Mouse (Mus musculus): ENCODE results near the gene Cyp11a1. TPM values are rescaled to one million over a fixed set of nuclear protein-coding genes. Genes with fewer than 3 reads are reported as not detected.

Cyp11a1 gene
- polyA plus RNA-seq, 1 experiment from 2014 or later, result 0.13 TPM

- WGBS, result 58% methylated on average over 7 of the region's 7 CpGs
- no peaks in the 10 kb centered on the region for H3K4me1 ChIP-seq (ENCODE audit: insufficient read depth)
- H3K36me3 ChIP-seq (ENCODE audit: insufficient read depth), result no peaks in the 10 kb centered on the region
- no peak overlapping the region for H3K4me2 ChIP-seq
- ATAC-seq (ENCODE audit: insufficient read depth) (no peak), DNase-seq (no peak)
- H3K9me3 ChIP-seq (ENCODE audit: low read depth, low read length), result no peaks in the 10 kb centered on the region
- H3K4me3 ChIP-seq (ENCODE audit: low read depth, low read length), result no peak overlapping the region
- H3K27me3 ChIP-seq (ENCODE audit: insufficient read depth, low read length), result no peaks in the 10 kb centered on the region
- H3K9ac ChIP-seq, result no peak overlapping the region
- no peak for TF ChIP-seq CTCF (IDR thresholded peaks at IDR 0.05; ENCODE audit: low read depth)
- H3K27ac ChIP-seq (ENCODE audit: low read depth), result no peak overlapping the region
Measured at GRCm38 (mm10) chr9:57986293-57986692, 19.9 kb upstream of the Cyp11a1 start.

GRCm38 (mm10) chr9:57988098-57988497 is 18.1 kb upstream of the Cyp11a1 start:
- Histone ChIP-seq H3K36me3 (ENCODE audit: insufficient read depth) (no peaks in the 10 kb centered on the region), H3K27ac (ENCODE audit: low read depth) (no peak overlapping the region), H3K9me3 (ENCODE audit: low read depth, low read length) (no peaks in the 10 kb centered on the region), H3K4me3 (ENCODE audit: low read depth, low read length) (no peak overlapping the region), H3K4me1 (ENCODE audit: insufficient read depth) (no peaks in the 10 kb centered on the region), H3K4me2 (no peak overlapping the region), H3K27me3 (ENCODE audit: insufficient read depth, low read length) (no peaks in the 10 kb centered on the region), H3K9ac (no peak overlapping the region)
- no peak for ATAC-seq (ENCODE audit: insufficient read depth)
- no peak for TF ChIP-seq CTCF (IDR thresholded peaks at IDR 0.05; ENCODE audit: low read depth)
- no peak for DNase-seq
- WGBS, result 76% methylated on average over 2 of the region's 2 CpGs

- Histone ChIP-seq H3K4me1 (ENCODE audit: insufficient read depth) (no peaks in the 10 kb centered on the region), H3K4me2 (no peak overlapping the region), H3K36me3 (ENCODE audit: insufficient read depth) (no peaks in the 10 kb centered on the region), H3K27me3 (ENCODE audit: insufficient read depth, low read length) (no peaks in the 10 kb centered on the region), H3K9ac (no peak overlapping the region), H3K9me3 (ENCODE audit: low read depth, low read length) (no peaks in the 10 kb centered on the region), H3K27ac (ENCODE audit: low read depth) (no peak overlapping the region), H3K4me3 (ENCODE audit: low read depth, low read length) (no peak overlapping the region)
- DNase-seq (no peak), ATAC-seq (ENCODE audit: insufficient read depth) (no peak)
- 83% methylated on average over 6 of the region's 6 CpGs for WGBS
- no peak for TF ChIP-seq CTCF (IDR thresholded peaks at IDR 0.05; ENCODE audit: low read depth)
Measured at GRCm38 (mm10) chr9:57989309-57989708, 16.9 kb upstream of the Cyp11a1 start.

- Histone ChIP-seq H3K9me3 (ENCODE audit: low read depth, low read length) (no peaks in the 10 kb centered on the region), H3K4me2 (no peak overlapping the region), H3K36me3 (ENCODE audit: insufficient read depth) (no peaks in the 10 kb centered on the region), H3K4me3 (ENCODE audit: low read depth, low read length) (no peak overlapping the region), H3K27me3 (ENCODE audit: insufficient read depth, low read length) (no peaks in the 10 kb centered on the region), H3K4me1 (ENCODE audit: insufficient read depth) (no peaks in the 10 kb centered on the region), H3K9ac (no peak overlapping the region), H3K27ac (ENCODE audit: low read depth) (no peak overlapping the region)
- WGBS, result 31% methylated on average over 10 of the region's 10 CpGs
- peak; percentile 70 for DNase-seq
- TF ChIP-seq CTCF (IDR thresholded peaks at IDR 0.05; ENCODE audit: low read depth), result peak; percentile 74
- no peak for ATAC-seq (ENCODE audit: insufficient read depth)
Measured at GRCm38 (mm10) chr9:57990438-57991110, 15.6 kb upstream of the Cyp11a1 start.

- 67% methylated on average over 3 of the region's 3 CpGs for WGBS
- TF ChIP-seq CTCF (IDR thresholded peaks at IDR 0.05; ENCODE audit: low read depth), result no peak
- DNase-seq (no peak), ATAC-seq (ENCODE audit: insufficient read depth) (no peak)
- H3K27me3 ChIP-seq (ENCODE audit: insufficient read depth, low read length), result 0 out of 2 replicates have a peak, but pooled peaks cover 5% of the 10 kb centered on the region
- no peak overlapping the region for H3K9ac ChIP-seq
- H3K4me2 ChIP-seq, result no peak overlapping the region
- H3K9me3 ChIP-seq (ENCODE audit: low read depth, low read length), result no peaks in the 10 kb centered on the region
- no peak overlapping the region for H3K4me3 ChIP-seq (ENCODE audit: low read depth, low read length)
- no peak overlapping the region for H3K27ac ChIP-seq (ENCODE audit: low read depth)
- H3K4me1 ChIP-seq (ENCODE audit: insufficient read depth), result no peaks in the 10 kb centered on the region
- no peaks in the 10 kb centered on the region for H3K36me3 ChIP-seq (ENCODE audit: insufficient read depth)
Measured at GRCm38 (mm10) chr9:57992060-57992459, 14.2 kb upstream of the Cyp11a1 start.

- DNase-seq, result no peak
- H3K9me3 ChIP-seq (ENCODE audit: low read depth, low read length), result no peaks in the 10 kb centered on the region
- H3K4me1 ChIP-seq (ENCODE audit: insufficient read depth), result no peaks in the 10 kb centered on the region
- H3K36me3 ChIP-seq (ENCODE audit: insufficient read depth), result no peaks in the 10 kb centered on the region
- TF ChIP-seq CTCF (IDR thresholded peaks at IDR 0.05; ENCODE audit: low read depth), result no peak
- no peak overlapping the region for H3K4me2 ChIP-seq
- no peak for ATAC-seq (ENCODE audit: insufficient read depth)
- no peak overlapping the region for H3K4me3 ChIP-seq (ENCODE audit: low read depth, low read length)
- WGBS, result 61% methylated on average over 8 of the region's 8 CpGs
- no peak overlapping the region for H3K9ac ChIP-seq
- peaks cover 12% of the 10 kb centered on the region; the same call in 1 of the 2 replicates for H3K27me3 ChIP-seq (ENCODE audit: insufficient read depth, low read length)
- H3K27ac ChIP-seq (ENCODE audit: low read depth), result no peak overlapping the region
Measured at GRCm38 (mm10) chr9:57992781-57993591, 13.2 kb upstream of the Cyp11a1 start.

- peak; percentile 67 for TF ChIP-seq CTCF (IDR thresholded peaks at IDR 0.05; ENCODE audit: low read depth)
- DNase-seq, result peak; percentile 67
- no peak for ATAC-seq (ENCODE audit: insufficient read depth)
- Histone ChIP-seq H3K4me3 (ENCODE audit: low read depth, low read length) (no peak overlapping the region), H3K27me3 (ENCODE audit: insufficient read depth, low read length) (peaks cover 12% of the 10 kb centered on the region; the same call in 1 of the 2 replicates), H3K9me3 (ENCODE audit: low read depth, low read length) (no peaks in the 10 kb centered on the region), H3K9ac (no peak overlapping the region), H3K4me1 (ENCODE audit: insufficient read depth) (0 out of 2 replicates have a peak, but pooled peaks cover 2% of the 10 kb centered on the region), H3K36me3 (ENCODE audit: insufficient read depth) (no peaks in the 10 kb centered on the region), H3K27ac (ENCODE audit: low read depth) (no peak overlapping the region), H3K4me2 (no peak overlapping the region)
- 25% methylated on average over 4 of the region's 4 CpGs for WGBS
Measured at GRCm38 (mm10) chr9:57995282-57995681, 10.9 kb upstream of the Cyp11a1 start.
